Mouse (Mus musculus): Measurements from ENCODE around the gene Exosc3.

Exosc3 gene

GRCm38 (mm10) chr4:45279981-45280548 is 62.5 kb downstream of the Exosc3 start:
- peak; percentile 52 for DNase-seq (ENCODE audit: low spot score)

DNA sequence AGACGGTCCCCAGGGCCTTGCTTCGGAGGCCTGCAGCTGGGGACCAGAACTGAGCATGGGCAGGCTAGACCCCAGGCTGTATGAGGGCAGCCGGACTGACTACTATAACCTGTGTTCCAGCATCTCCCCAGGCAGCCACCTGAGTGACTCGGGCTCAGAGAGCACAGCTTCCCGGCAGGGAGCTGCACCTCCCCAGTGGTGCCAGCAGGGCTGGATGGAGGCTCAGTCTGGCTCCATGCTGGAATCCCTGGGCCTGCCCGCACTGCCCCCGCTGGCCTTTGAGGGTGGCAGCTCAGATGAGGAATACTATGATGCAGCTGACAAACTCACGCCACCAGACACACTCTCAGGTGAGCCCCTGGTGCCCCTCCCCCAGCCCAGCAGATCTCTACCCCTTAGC is 63.2 kb downstream of the Exosc3 start:
- DNase-seq (ENCODE audit: low spot score): no peak

GRCm38 (mm10) chr4:45275770-45276169 is 66.8 kb downstream of the Exosc3 start:
- no peak for DNase-seq (ENCODE audit: low spot score)

DNA sequence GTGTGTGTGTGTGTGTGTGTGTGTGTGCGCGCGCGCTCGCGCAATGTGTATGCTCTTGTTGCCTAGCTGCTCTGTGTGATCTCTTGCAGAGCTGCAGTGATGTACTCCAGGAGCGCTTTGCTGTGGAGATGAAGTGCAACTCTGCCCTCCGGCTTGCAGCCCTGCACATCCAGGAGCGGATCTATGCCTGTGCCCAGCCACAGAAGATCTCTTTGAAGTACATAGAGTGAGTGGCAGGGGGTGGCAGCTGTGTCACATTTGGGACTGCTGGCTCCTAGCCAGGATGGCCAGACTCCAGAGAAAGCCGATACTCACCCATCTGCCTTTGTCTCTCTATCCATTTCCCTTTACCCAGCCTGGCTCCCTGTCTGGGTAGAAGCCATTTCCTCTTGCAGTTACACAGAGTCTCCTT is 71.5 kb downstream of the Exosc3 start:
- no peak for DNase-seq (ENCODE audit: low spot score)

DNA sequence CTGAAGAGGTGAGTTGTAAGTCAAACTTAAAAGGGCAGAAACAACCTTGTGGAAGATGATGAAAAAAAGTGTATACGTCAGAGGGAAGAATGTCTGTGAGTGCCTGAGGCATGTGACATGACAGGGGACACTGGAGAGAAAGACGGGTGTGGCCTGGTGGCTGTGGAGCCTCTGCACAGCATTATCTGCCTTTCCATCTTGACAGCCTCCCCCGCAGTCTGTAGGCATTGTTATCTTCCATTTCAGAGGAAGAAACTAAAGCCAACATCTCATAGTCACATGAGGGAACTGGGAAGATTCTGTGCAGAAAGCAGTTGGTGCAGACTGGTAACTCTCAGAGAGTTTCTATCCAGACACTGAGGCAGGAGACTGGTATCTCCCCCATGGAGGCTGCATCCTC is 74.6 kb downstream of the Exosc3 start:
- DNase-seq (ENCODE audit: low spot score): no peak
